Mouse (Mus musculus): Measurements from ENCODE around the gene Gm8909. TPM values are rescaled to one million over a fixed set of nuclear protein-coding genes. Genes with fewer than 3 reads are reported as not detected.
"Not testable (repeated sequence)": the region's sequence is repeated elsewhere in the genome, so short reads cannot be mapped to it uniquely, and the experiment has no call there.

The Gm8909 gene
- polyA plus RNA-seq (2012; ENCODE audit: insufficient read depth, insufficient read length, missing spikeins), result not detected in 2 replicates

- H3K4me1 ChIP-seq (ENCODE audit: control insufficient read depth, insufficient read depth, insufficient read length, low read length), result no peaks in the 10 kb centered on the region
- H3K4me3 ChIP-seq (ENCODE audit: insufficient read depth, low read depth, low read length), result peak within 1 kb of the TSS; percentile 67
- H3K27ac ChIP-seq (replicated peaks; ENCODE audit: low read depth, low read length), result no peak within 1 kb of the TSS
Measured at GRCm38 (mm10) chr17:36168039-36168652, at the start of gene Gm8909. Gm8909 (minus strand) TSS chr17:36168537.

- no peaks in the 10 kb centered on the region for H3K4me1 ChIP-seq (ENCODE audit: control insufficient read depth, insufficient read depth, insufficient read length, low read length)
- no peak overlapping the region; the same call in 1 of the 2 replicates for H3K4me3 ChIP-seq (ENCODE audit: insufficient read depth, low read depth, low read length)
- no peak overlapping the region for H3K27ac ChIP-seq (replicated peaks; ENCODE audit: low read depth, low read length)
Measured at GRCm38 (mm10) chr17:36215586-36215985, 47.2 kb upstream of the Gm8909 start.

- no peak overlapping the region for H3K4me3 ChIP-seq (ENCODE audit: insufficient read depth, low read depth, low read length)
Measured at GRCm38 (mm10) chr17:36206846-36207245, 38.5 kb upstream of the Gm8909 start.

GRCm38 (mm10) chr17:36205862-36206261, 37.5 kb upstream of the Gm8909 start:
- Histone ChIP-seq H3K4me3 (ENCODE audit: insufficient read depth, low read depth, low read length) (peak overlapping the region; percentile 59), H3K4me1 (ENCODE audit: control insufficient read depth, insufficient read depth, insufficient read length, low read length) (no peaks in the 10 kb centered on the region), H3K27ac (replicated peaks; ENCODE audit: low read depth, low read length) (no peak overlapping the region)

More at GRCm38 (mm10) chr17:36206846-36207245, 38.5 kb upstream of the Gm8909 start:
- H3K27ac ChIP-seq (replicated peaks; ENCODE audit: low read depth, low read length), result no peak overlapping the region
- no peaks in the 10 kb centered on the region for H3K4me1 ChIP-seq (ENCODE audit: control insufficient read depth, insufficient read depth, insufficient read length, low read length)

- no peak overlapping the region for H3K27ac ChIP-seq (replicated peaks; ENCODE audit: low read depth, low read length)
Measured at GRCm38 (mm10) chr17:36205456-36205855, 37.1 kb upstream of the Gm8909 start.

GRCm38 (mm10) chr17:36201851-36202250, 33.5 kb upstream of the Gm8909 start:
- Histone ChIP-seq H3K27ac (replicated peaks; ENCODE audit: low read depth, low read length) (no peak overlapping the region), H3K4me3 (ENCODE audit: insufficient read depth, low read depth, low read length) (no peak overlapping the region)

More at GRCm38 (mm10) chr17:36205456-36205855, 37.1 kb upstream of the Gm8909 start:
- Histone ChIP-seq H3K4me3 (ENCODE audit: insufficient read depth, low read depth, low read length) (peak overlapping the region; percentile 59), H3K4me1 (ENCODE audit: control insufficient read depth, insufficient read depth, insufficient read length, low read length) (no peaks in the 10 kb centered on the region)

GRCm38 (mm10) chr17:36198317-36198716, 30.0 kb upstream of the Gm8909 start:
- no peak overlapping the region for H3K27ac ChIP-seq (replicated peaks; ENCODE audit: low read depth, low read length)
- no peak overlapping the region for H3K4me3 ChIP-seq (ENCODE audit: insufficient read depth, low read depth, low read length)

More at GRCm38 (mm10) chr17:36201851-36202250, 33.5 kb upstream of the Gm8909 start:
- no peaks in the 10 kb centered on the region for H3K4me1 ChIP-seq (ENCODE audit: control insufficient read depth, insufficient read depth, insufficient read length, low read length)

GRCm38 (mm10) chr17:36194471-36194870, 26.1 kb upstream of the Gm8909 start:
- no peaks in the 10 kb centered on the region for H3K4me1 ChIP-seq (ENCODE audit: control insufficient read depth, insufficient read depth, insufficient read length, low read length)
- H3K27ac ChIP-seq (replicated peaks; ENCODE audit: low read depth, low read length), result no peak overlapping the region
- H3K4me3 ChIP-seq (ENCODE audit: insufficient read depth, low read depth, low read length), result no peak overlapping the region

More at GRCm38 (mm10) chr17:36198317-36198716, 30.0 kb upstream of the Gm8909 start:
- H3K4me1 ChIP-seq (ENCODE audit: control insufficient read depth, insufficient read depth, insufficient read length, low read length), result no peaks in the 10 kb centered on the region

GRCm38 (mm10) chr17:36193546-36194141, 25.3 kb upstream of the Gm8909 start:
- H3K27ac ChIP-seq (replicated peaks; ENCODE audit: low read depth, low read length), result no peak overlapping the region
- no peaks in the 10 kb centered on the region for H3K4me1 ChIP-seq (ENCODE audit: control insufficient read depth, insufficient read depth, insufficient read length, low read length)
- no peak overlapping the region for H3K4me3 ChIP-seq (ENCODE audit: insufficient read depth, low read depth, low read length)

GRCm38 (mm10) chr17:36192371-36192770, 24.0 kb upstream of the Gm8909 start:
- Histone ChIP-seq H3K4me3 (ENCODE audit: insufficient read depth, low read depth, low read length) (no peak overlapping the region), H3K27ac (replicated peaks; ENCODE audit: low read depth, low read length) (no peak overlapping the region), H3K4me1 (ENCODE audit: control insufficient read depth, insufficient read depth, insufficient read length, low read length) (no peaks in the 10 kb centered on the region)

- Histone ChIP-seq H3K4me3 (ENCODE audit: insufficient read depth, low read depth, low read length) (no peak within 1 kb of the TSS), H3K27ac (replicated peaks; ENCODE audit: low read depth, low read length) (no peak within 1 kb of the TSS), H3K4me1 (ENCODE audit: control insufficient read depth, insufficient read depth, insufficient read length, low read length) (no peaks in the 10 kb centered on the region; the same call in 1 of the 2 replicates)
Measured at GRCm38 (mm10) chr17:36190169-36190507, 21.8 kb upstream of the Gm8909 start, which contains the start of gene H2-T3. H2-T3 (minus strand) TSS chr17:36190287.

GRCm38 (mm10) chr17:36189491-36190168, 21.3 kb upstream of the Gm8909 start:
- H3K4me1 ChIP-seq (ENCODE audit: control insufficient read depth, insufficient read depth, insufficient read length, low read length), result no peaks in the 10 kb centered on the region; the same call in 1 of the 2 replicates
- H3K27ac ChIP-seq (replicated peaks; ENCODE audit: low read depth, low read length), result no peak overlapping the region
- H3K4me3 ChIP-seq (ENCODE audit: insufficient read depth, low read depth, low read length), result no peak overlapping the region

- H3K27ac ChIP-seq (replicated peaks; ENCODE audit: low read depth, low read length), result no peak overlapping the region
- no peaks in the 10 kb centered on the region; the same call in 1 of the 2 replicates for H3K4me1 ChIP-seq (ENCODE audit: control insufficient read depth, insufficient read depth, insufficient read length, low read length)
- no peak overlapping the region for H3K4me3 ChIP-seq (ENCODE audit: insufficient read depth, low read depth, low read length)
Measured at GRCm38 (mm10) chr17:36187540-36187939, 19.2 kb upstream of the Gm8909 start.

GRCm38 (mm10) chr17:36182212-36182611, 13.9 kb upstream of the Gm8909 start:
- Histone ChIP-seq H3K4me3 (ENCODE audit: insufficient read depth, low read depth, low read length) (no peak overlapping the region), H3K27ac (replicated peaks; ENCODE audit: low read depth, low read length) (no peak overlapping the region), H3K4me1 (ENCODE audit: control insufficient read depth, insufficient read depth, insufficient read length, low read length) (no peaks in the 10 kb centered on the region; the same call in 1 of the 2 replicates)

GRCm38 (mm10) chr17:36179446-36179845, 11.1 kb upstream of the Gm8909 start:
- H3K27ac ChIP-seq (replicated peaks; ENCODE audit: low read depth, low read length); H3K4me3 ChIP-seq (ENCODE audit: insufficient read depth, low read depth, low read length); H3K4me1 ChIP-seq (ENCODE audit: control insufficient read depth, insufficient read depth, insufficient read length, low read length): not testable (repeated sequence)
